Mouse (Mus musculus) brain, embryonic 14.5 days (tissue): ENCODE data around the gene Auts2. TPM values are rescaled to one million over a fixed set of nuclear protein-coding genes. Genes with fewer than 3 reads are reported as not detected.
A peak's percentile ranks its signal among the peaks of the same experiment; 100 is the strongest.

Source experiments
- DNase-seq: peaks from one replicate; pipeline ENCODE4 v3.0.0-alpha.2; 2011; ENCODE audit warnings: low read depth
- CTCF ChIP-seq: fragments of 200-500 bp; IDR thresholded peaks from 2 replicates; pipeline ENCODE4 v1.5.1; 2012; ENCODE audit warnings: inconsistent platforms, mild to moderate bottlenecking, moderate library complexity, borderline replicate concordance; ENCODE audit not compliant: insufficient read depth, insufficient read length; ENCODE audit errors: extremely low read depth
- POLR2A ChIP-seq: fragments of 200-500 bp; IDR thresholded peaks from 2 replicates; pipeline ENCODE4 v1.6.1; 2012; ENCODE audit warnings: mild to moderate bottlenecking, inconsistent platforms, borderline replicate concordance; ENCODE audit not compliant: poor library complexity, insufficient read depth, insufficient read length, severe bottlenecking; ENCODE audit errors: extremely low read depth
- polyA plus RNA-seq: library from polyadenylated mRNA; depleted of rRNA; stranded (reverse); fragments of >200 nt; gene quantifications from 2 replicates; pipeline ENCODE4 v1.2.3, GENCODE M21; 2012

The Auts2 gene
- polyA plus RNA-seq, 1 experiment: 122 TPM

DNA sequence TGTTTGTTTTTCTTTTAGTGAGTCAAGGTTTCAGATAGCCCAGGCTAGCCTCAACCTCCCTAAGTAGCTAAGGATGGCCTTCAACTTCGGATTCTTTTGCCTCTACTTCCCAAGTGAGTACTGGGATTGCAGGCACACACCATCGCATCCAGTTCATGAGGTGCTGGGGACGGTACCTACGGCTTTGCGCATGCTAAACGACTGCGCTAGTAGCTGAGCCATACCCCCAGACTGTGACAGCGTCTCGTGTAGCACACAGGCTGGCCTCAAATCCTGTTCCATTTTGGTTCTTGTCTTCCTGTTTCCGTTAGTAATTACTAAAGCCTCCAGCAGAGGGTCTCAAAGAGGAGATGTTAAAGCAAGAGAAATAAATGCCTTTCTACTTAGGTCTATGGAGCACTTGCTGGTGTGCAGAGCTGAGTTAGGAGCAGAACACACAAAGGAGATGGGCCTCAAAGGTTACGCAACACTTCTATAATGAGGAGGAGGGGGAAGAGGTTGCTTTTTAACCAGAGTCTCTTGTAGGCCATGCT is 967.3 kb downstream of the Auts2 start:
- DNase-seq: peak; percentile 80
- TF ChIP-seq POLR2A (no peak), CTCF (peak; percentile 15; the same call in 1 of the 2 replicates)

DNA sequence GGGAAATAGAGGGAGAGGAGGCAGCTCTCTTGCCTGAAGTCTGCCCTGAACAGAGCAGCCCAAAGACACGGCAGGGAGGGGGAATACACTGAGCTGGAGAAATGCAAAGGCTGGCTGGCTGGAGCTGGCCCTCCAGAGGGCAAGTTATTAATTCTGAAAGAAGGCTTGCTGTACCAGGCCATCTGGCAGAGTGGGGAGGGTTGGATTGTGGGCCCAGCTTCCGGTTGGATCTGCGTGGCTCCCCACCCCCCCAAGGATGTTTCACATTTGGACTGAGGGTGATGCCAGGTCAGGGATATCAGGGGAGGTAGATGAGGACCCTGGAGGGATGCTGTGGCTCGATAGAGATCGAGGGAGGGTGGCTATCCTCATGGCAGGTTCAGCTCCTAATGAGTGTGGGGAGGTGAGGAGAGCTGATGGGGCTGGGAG is 968.0 kb downstream of the Auts2 start:
- DNase-seq: peak; percentile 89
- no peak for TF ChIP-seq CTCF

DNA sequence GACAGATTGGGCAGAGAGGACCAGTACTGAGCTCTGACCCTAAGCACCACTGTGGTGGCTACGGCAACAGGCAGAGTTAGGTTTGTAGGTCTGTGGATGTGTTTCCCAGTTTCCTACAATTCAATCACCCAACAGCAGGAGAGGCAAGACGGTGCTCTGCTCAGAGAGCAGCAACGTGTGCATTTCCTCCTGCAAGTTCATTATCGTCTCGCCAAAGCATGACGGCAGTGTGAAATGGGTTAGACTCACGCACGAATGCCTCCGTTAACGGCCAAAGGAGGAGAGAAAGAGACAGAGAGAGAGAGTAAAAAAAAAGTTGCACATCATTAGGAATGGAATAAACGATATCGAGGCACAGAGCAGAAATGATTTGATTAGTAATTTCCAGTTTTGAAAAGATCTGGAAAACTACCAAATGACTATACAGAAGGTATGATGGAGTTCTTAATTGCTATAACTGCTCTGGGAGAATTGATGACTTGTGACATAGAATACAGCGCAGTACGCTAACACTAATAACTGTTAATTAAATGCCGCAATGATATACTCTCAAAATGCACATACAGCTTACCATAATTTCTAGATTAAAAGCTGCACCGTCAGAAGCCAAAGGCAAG is 968.6 kb downstream of the Auts2 start:
- no peak for TF ChIP-seq POLR2A
- TF ChIP-seq CTCF: no peak
- peak; percentile 94 for DNase-seq

DNA sequence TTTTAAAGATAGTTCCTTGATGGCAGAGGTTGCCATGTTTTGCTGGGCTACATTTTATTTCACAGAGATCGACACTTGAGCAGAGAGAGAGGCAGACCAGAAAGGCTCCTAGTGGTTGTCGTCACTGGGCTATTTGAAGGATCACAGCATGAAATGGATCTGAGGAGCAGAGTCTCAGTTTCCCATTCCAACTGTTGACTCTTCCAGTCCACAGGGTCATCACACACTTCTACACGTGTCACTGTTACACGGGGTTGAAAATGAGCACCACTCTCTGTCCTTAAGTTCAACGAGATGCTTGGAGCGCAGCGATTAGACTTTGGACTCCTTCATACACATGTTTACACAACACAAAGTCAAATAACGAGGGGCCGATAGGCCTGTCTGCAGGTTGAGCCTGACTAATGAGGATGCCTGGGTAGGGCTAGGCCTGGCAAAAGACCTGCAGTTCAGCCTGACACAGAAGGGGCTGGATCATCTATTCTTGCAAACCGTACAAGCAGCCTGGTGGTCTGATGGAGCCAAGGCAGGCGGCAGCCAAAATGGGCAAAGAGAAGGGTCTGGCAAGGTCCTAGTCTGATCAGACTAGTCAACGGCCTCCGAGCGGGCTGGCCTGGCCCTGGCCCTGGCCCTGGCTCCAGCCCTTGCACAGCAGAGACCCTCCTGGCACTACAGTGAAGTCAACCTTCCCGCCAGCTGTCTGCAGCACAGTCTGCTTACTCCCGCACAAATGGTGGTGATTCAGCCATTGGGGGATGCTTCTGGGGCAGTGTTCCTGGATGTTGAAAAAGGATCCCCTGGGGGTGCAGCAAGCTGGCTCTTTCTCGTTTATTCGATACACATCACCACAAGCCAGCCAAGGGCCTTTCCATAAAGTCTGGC is 969.6 kb downstream of the Auts2 start:
- TF ChIP-seq CTCF: 0 out of 2 replicates have a peak, but pooled peaks have one; percentile 3
- no peak for TF ChIP-seq POLR2A
- peak; percentile 76 for DNase-seq

DNA sequence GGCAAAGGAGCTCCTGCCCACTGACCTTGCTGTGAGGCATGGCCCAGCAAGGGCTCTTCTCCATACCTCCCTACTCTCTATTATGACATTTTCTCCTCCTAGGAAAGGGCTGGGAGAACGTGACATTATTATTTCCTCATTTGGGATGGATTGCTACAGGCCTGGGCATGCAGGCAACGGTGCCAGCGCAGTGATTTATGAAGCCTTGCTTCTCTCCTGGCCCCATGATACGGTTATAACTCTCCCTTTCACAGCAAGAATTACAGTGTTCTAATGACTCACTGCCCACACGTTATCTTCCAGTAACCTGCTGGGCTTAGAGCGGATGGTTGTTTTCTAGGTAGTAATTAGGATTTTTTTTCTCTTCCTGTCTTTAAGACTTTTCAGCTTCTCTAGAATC is 977.1 kb downstream of the Auts2 start:
- DNase-seq: no peak
- no peak for TF ChIP-seq POLR2A

DNA sequence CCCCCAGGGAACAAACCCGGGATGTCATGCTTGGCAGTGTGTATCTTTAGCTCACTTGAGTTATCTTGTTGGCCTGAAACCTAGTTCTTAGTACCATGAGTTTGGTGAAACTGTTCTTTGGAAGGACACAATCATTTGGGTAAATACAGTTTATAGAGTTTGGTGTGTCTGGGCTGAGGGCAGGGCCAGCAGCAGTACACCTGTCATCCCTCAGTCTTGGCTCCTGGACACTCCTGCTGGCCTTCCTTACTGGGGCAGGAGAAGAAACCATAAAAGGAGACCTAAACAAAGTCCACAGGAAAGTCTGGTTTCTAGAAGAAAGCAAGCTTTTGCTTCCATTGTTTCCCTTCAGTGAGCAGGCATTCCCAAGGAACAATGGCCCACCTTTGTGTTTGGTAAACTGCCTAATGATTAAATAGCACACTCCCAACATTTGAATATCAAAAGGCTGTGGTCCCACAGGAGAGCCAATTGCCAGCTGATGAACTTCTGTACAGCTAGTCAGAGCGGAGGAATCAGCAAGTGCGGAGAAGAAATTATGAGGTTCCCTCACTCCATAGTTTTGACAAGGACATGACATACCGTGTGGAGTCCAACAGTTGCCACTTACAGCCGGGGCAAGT is 979.4 kb downstream of the Auts2 start:
- no peak for TF ChIP-seq POLR2A
- no peak for TF ChIP-seq CTCF
- peak; percentile 33 for DNase-seq

DNA sequence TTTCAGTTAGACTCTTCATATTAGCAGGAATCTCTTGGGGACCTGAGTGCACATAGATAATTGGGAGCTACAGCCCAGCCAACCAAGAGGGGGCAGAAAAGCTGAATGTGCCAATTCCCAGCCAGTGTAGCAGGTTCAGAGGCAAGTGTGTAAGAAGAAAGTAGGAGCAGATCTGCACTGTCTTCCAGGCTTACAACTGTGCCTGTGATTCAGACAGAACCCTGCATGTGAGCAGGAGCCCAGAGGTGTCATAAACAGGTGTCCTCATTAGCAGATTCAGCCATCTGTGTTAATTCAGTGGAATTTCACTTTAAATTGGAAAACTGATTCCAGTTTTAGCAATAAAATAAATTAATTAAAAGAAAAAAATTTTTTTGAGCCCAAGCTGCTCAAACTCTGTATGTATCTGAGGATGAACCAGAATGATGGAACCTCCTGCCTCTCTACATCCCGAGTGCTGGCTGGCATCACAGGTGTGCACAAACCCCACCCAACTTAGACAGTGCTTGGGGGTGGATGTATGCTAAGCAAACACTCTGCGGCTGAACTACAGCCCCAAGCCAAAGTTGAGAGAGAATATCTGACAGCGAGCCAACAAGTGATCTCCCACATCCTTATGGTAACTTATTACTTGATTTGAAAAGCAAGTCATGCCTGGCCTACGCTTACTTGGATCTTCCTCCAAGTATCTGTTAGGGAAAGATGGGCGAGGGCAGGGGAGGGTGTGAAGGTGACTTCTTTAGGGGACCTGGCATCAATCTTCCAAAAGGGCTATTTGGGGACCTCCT is 982.2 kb downstream of the Auts2 start:
- TF ChIP-seq CTCF: no peak; the same call in 1 of the 2 replicates
- no peak for TF ChIP-seq POLR2A
- peak; percentile 67 for DNase-seq

DNA sequence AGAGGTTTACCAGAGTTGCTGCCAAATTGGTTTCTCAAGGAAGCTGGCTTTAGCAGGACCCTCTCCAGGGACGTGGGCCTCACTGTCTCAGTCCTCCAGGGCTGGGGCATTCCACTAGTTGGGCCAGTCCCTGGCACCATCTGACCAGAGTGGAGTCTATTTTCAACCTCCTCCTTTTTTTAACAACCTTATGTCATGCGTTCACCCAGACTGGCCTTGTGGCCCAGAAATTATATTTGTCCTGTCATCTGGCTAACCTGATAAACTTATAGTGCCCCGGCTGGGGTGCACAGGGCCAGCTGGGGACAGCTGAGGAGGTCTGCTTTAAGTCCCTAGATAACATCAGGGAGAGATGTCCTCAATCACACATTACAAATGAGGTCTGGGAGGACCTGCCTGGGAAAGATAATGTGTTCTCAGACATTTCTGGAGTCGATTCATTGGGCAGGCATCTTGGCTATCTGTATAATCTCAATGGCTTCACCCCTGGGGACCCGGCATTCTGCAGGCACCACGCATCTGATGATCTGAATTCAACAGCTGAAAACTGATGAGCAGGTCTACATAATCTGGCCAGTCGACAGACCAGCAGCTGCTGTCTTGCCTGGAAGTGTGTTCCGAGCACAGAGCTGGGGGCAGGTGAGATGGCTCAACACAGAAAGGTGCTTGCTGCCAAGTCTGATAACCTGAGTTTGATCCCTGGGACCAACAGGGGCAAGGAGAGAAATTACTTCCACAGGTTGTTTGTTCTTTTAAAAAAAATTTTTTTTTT is 984.6 kb downstream of the Auts2 start:
- no peak for DNase-seq
- TF ChIP-seq CTCF (no peak), POLR2A (no peak)

DNA sequence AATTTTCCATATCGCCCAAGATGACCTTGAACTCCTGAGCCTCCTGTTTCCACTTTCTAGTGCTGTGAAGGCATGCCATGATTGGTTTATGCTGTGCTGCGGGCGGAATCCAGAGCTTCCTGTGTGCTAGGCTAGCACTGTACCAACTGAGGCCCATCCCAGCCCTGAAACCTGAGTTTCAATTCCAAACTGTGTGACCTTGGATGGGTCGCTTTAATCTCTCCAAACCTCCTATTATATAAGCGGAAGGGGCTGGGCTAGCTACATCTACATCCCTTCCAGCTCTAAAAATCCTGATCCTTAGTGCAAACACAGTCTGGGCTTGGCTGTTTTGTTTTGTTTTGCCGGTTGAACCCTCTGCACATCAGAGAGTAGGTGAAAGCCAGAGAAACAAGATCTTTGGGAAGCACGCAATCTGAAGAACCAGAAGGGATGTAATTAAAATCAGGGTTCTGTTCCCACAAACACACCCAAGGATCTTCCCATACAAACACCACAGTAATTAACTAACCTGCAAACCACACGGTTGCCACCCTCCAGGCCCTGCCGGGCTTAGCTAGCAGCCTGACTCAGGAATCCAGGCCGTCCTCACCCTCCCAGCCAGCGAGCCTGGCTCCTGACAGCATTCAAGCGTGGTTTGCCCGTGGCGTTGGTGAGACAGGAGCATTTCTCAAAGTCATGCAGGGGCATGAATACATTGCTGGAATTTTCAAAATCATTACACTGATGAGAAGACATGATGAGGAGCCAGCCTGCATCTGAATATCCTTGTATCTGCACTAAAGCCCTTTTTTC is 985.4 kb downstream of the Auts2 start:
- no peak for TF ChIP-seq POLR2A
- no peak for TF ChIP-seq CTCF

DNA sequence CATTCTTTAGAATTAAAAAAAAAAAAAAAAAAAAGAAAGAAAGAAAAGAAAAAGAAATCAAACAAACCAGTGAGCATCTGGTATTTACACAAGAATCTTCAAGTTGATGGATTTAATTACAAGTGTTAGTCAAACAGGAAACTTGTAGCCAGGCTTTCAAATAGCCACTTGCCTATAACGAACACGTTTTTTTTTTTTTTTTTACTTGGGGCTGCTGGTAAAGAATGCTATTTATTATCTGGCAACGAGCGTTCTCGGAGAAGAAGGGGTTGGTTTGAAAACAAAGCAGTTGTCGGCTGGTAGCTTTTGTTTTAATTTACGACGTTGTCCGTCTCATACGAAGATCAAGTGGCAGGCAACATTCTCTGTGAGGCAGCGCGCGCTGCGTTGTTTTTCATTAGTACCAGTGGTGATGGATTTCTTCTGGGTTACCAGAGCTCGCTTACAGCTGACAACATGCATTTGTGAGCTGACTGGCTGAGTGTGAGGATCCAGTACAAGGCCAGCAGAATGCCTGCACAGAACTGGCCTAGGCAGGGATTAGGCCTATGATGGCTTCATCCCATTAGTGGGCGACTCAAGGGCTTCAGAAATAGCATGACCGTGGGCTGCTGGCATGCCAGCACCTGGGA is 994.1 kb downstream of the Auts2 start:
- peak; percentile 76 for DNase-seq
- no peak for TF ChIP-seq POLR2A
- TF ChIP-seq CTCF: no peak

More for the DNA sequence above, 985.4 kb downstream of the Auts2 start:
- DNase-seq: peak; percentile 58

DNA sequence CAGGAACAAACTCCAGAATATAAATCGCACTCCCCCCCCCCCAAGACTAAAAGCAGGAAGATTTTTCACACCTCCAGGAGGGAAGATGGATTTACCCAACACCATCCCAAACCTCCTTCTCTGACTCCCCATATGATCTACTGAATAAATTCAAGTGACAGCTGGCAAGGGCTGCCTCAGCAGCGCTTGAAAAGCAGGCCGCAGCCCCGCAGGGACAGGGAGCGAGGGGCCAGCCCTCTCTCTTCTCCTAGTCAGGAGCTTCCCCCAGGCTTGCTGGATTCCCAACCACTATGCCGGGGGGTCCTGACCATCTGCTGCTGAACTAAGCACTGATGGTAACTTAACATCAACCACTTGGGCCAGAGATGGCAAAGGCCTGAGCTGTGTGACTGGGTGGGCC is 995.2 kb downstream of the Auts2 start:
- DNase-seq: peak; percentile 86

More for the DNA sequence above, 995.2 kb downstream of the Auts2 start:
- TF ChIP-seq CTCF (no peak), POLR2A (no peak)
